Comparison of ENCODE assay signal across 18 mouse cellular contexts in genomic region chr9:66184572-66184971, GRCm38 (mm10). TPM values are rescaled to one million over a fixed set of nuclear protein-coding genes. Genes with fewer than 3 reads are reported as not detected.
DNase-seq lines count a peak whose midpoint lies in the region; ATAC-seq and TF ChIP-seq lines count a peak whose summit lies in the region.
"Had no signal": no experiment of that assay in that cellular context is flagged by ENCODE, and none has a peak within 500 bp of the region (broad histone marks: within the 10 kb centered on the region; RNA-seq: fewer than 3 reads in every experiment).

No protein-coding gene starts in this region.

- no peak for TF ChIP-seq CTCF in small intestine, adult 2 months (IDR thresholded peaks at IDR 0.05; ENCODE audit: extremely low read depth, insufficient read length, insufficient replicate concordance, low read depth, low read length)

- DNase-seq in forebrain, embryonic 10.5 days (ENCODE audit: extremely low spot score, low spot score) = no peak
- DNase-seq in forebrain, embryonic 14.5 days (ENCODE audit: low spot score) = no peak
- DNase-seq in hindbrain, embryonic 10.5 days (ENCODE audit: low spot score) = no peak
- no peak for DNase-seq in limb, embryonic 10.5 days (ENCODE audit: low spot score)
- DNase-seq in thymus, postnatal 36 days = no peak
- no peak for DNase-seq in kidney, postnatal 10 days
- DNase-seq: adrenal gland, adult 8-10 months; cerebellum, adult 9-11 months; kidney, adult 11 months; layer of hippocampus, postnatal 36 days; lung, postnatal 14 days had no signal

- no peaks in the 10 kb centered on the region for H3K9me3 ChIP-seq in forebrain, embryonic 10.5 days
- H3K9me3 ChIP-seq in forebrain, embryonic 14.5 days (replicated peaks; ENCODE audit: control insufficient read depth, low read length) = no peaks in the 10 kb centered on the region
- no peaks in the 10 kb centered on the region for H3K9me3 ChIP-seq in hindbrain, embryonic 10.5 days
- no peaks in the 10 kb centered on the region for H3K9me3 ChIP-seq in hindbrain, embryonic 16.5 days (ENCODE audit: control insufficient read depth, low read length)
- no peaks in the 10 kb centered on the region for H3K9me3 ChIP-seq in limb, embryonic 10.5 days (replicated peaks)
- H3K9me3 ChIP-seq: forebrain, embryonic 13.5 days; hindbrain, embryonic 15.5 days; limb, embryonic 15.5 days; midbrain, embryonic 15.5 days had no signal

- H3K27me3 ChIP-seq in forebrain, embryonic 10.5 days (ENCODE audit: poor library complexity, severe bottlenecking) = no peaks in the 10 kb centered on the region
- H3K27me3 ChIP-seq in forebrain, embryonic 14.5 days (replicated peaks; ENCODE audit: control insufficient read depth, insufficient read depth, low read length) = no peaks in the 10 kb centered on the region
- peaks cover 30% of the 10 kb centered on the region for H3K27me3 ChIP-seq in hindbrain, embryonic 10.5 days (ENCODE audit: insufficient read depth, poor library complexity, severe bottlenecking)
- no peaks in the 10 kb centered on the region for H3K27me3 ChIP-seq in hindbrain, embryonic 16.5 days (replicated peaks; ENCODE audit: control insufficient read depth, insufficient read depth, low read length)
- H3K27me3 ChIP-seq in limb, embryonic 10.5 days (ENCODE audit: low read depth, poor library complexity, severe bottlenecking) = no peaks in the 10 kb centered on the region
- no peaks in the 10 kb centered on the region for H3K27me3 ChIP-seq in small intestine, adult 2 months (ENCODE audit: control insufficient read depth, insufficient read depth, low read length)
- H3K27me3 ChIP-seq: forebrain, embryonic 13.5 days; hindbrain, embryonic 15.5 days; limb, embryonic 15.5 days; midbrain, embryonic 15.5 days had no signal

- H3K36me3 ChIP-seq in forebrain, embryonic 10.5 days (replicated peaks) = no peaks in the 10 kb centered on the region
- H3K36me3 ChIP-seq in forebrain, embryonic 14.5 days (ENCODE audit: control insufficient read depth, insufficient read depth, low read length) = no peaks in the 10 kb centered on the region
- no peaks in the 10 kb centered on the region for H3K36me3 ChIP-seq in hindbrain, embryonic 10.5 days
- no peaks in the 10 kb centered on the region for H3K36me3 ChIP-seq in hindbrain, embryonic 16.5 days (ENCODE audit: control insufficient read depth, insufficient read depth, low read length)
- no peaks in the 10 kb centered on the region for H3K36me3 ChIP-seq in limb, embryonic 10.5 days
- H3K36me3 ChIP-seq in small intestine, adult 2 months (ENCODE audit: control insufficient read depth, insufficient read depth, low read length) = no peaks in the 10 kb centered on the region
- H3K36me3 ChIP-seq: hindbrain, embryonic 15.5 days; limb, embryonic 15.5 days; midbrain, embryonic 15.5 days had no signal

- 62% methylated on average over 5 of the region's 5 CpGs for WGBS in forebrain, embryonic 10.5 days
- 65% methylated on average over 5 of the region's 5 CpGs for WGBS in forebrain, embryonic 14.5 days
- 70% methylated on average over 5 of the region's 5 CpGs for WGBS in hindbrain, embryonic 10.5 days
- WGBS in hindbrain, embryonic 16.5 days = 61% methylated on average over 5 of the region's 5 CpGs
- WGBS in limb, embryonic 10.5 days = 66% methylated on average over 5 of the region's 5 CpGs
- 82% methylated on average over 5 of the region's 5 CpGs for WGBS in small intestine, adult 2 months

- H3K4me2 ChIP-seq in forebrain, embryonic 14.5 days (ENCODE audit: low read length) = no peak overlapping the region
- H3K4me2 ChIP-seq in hindbrain, embryonic 16.5 days (ENCODE audit: low read length) = no peak overlapping the region
- H3K4me2 ChIP-seq: forebrain, embryonic 13.5 days; hindbrain, embryonic 15.5 days; limb, embryonic 15.5 days; midbrain, embryonic 15.5 days had no signal

- TF ChIP-seq POLR2A in small intestine, adult 2 months (IDR thresholded peaks at IDR 0.05; ENCODE audit: low read depth, low read length) = no peak

- peak overlapping the region; percentile 41 for H3K27ac ChIP-seq in forebrain, embryonic 10.5 days
- H3K27ac ChIP-seq in forebrain, embryonic 14.5 days (ENCODE audit: low read depth, low read length) = no peak overlapping the region
- H3K27ac ChIP-seq in hindbrain, embryonic 10.5 days = 0 out of 2 replicates have a peak overlapping the region, but pooled peaks have one; percentile 35
- no peak overlapping the region for H3K27ac ChIP-seq in hindbrain, embryonic 16.5 days (ENCODE audit: low read depth, low read length)
- 0 out of 2 replicates have a peak overlapping the region, but pooled peaks have one; percentile 5 for H3K27ac ChIP-seq in limb, embryonic 10.5 days
- H3K27ac ChIP-seq in small intestine, adult 2 months (ENCODE audit: insufficient read depth, low read depth, low read length) = peak overlapping the region; percentile 71
- H3K27ac ChIP-seq: forebrain, embryonic 13.5 days; hindbrain, embryonic 15.5 days; limb, embryonic 15.5 days; midbrain, embryonic 15.5 days had no signal

- no peak for ATAC-seq in forebrain, embryonic 14.5 days
- no peak for ATAC-seq in hindbrain, embryonic 16.5 days
- ATAC-seq: forebrain, embryonic 13.5 days; midbrain, embryonic 15.5 days had no signal

- peaks cover 48% of the 10 kb centered on the region for H3K4me1 ChIP-seq in forebrain, embryonic 10.5 days
- peaks cover 6% of the 10 kb centered on the region; the same call in 1 of the 2 replicates for H3K4me1 ChIP-seq in forebrain, embryonic 14.5 days (ENCODE audit: control insufficient read depth, insufficient read depth, low read length)
- H3K4me1 ChIP-seq in hindbrain, embryonic 10.5 days (replicated peaks) = peaks cover 44% of the 10 kb centered on the region
- H3K4me1 ChIP-seq in hindbrain, embryonic 16.5 days (ENCODE audit: control insufficient read depth, insufficient read depth, low read depth, low read length) = no peaks in the 10 kb centered on the region
- peaks cover 19% of the 10 kb centered on the region for H3K4me1 ChIP-seq in limb, embryonic 10.5 days
- H3K4me1 ChIP-seq in small intestine, adult 2 months (ENCODE audit: control insufficient read depth, insufficient read depth, insufficient read length, low read length) = peaks cover 28% of the 10 kb centered on the region
- H3K4me1 ChIP-seq: hindbrain, embryonic 15.5 days; limb, embryonic 15.5 days; midbrain, embryonic 15.5 days had no signal

- no peak overlapping the region for H3K9ac ChIP-seq in forebrain, embryonic 14.5 days (ENCODE audit: low read length)
- no peak overlapping the region for H3K9ac ChIP-seq in hindbrain, embryonic 16.5 days (ENCODE audit: low read depth, low read length)
- H3K9ac ChIP-seq: forebrain, embryonic 13.5 days; hindbrain, embryonic 15.5 days; limb, embryonic 15.5 days; midbrain, embryonic 15.5 days had no signal

- H3K4me3 ChIP-seq in forebrain, embryonic 10.5 days = no peak overlapping the region
- no peak overlapping the region for H3K4me3 ChIP-seq in forebrain, embryonic 14.5 days (ENCODE audit: low read depth, low read length)
- no peak overlapping the region for H3K4me3 ChIP-seq in hindbrain, embryonic 10.5 days
- H3K4me3 ChIP-seq in hindbrain, embryonic 16.5 days (ENCODE audit: low read length) = no peak overlapping the region
- H3K4me3 ChIP-seq in limb, embryonic 10.5 days = no peak overlapping the region
- H3K4me3 ChIP-seq in small intestine, adult 2 months (ENCODE audit: low read depth, low read length) = no peak overlapping the region
- H3K4me3 ChIP-seq: forebrain, embryonic 13.5 days; hindbrain, embryonic 15.5 days; limb, embryonic 15.5 days; megakaryocyte, embryonic 14.5 days; midbrain, embryonic 15.5 days had no signal

RNA-seq across cellular contexts. Expression of gene Dapk2, which starts 26.5 kb away (rescaled TPM):
- polyA plus RNA-seq in forebrain, embryonic 10.5 days (2016; fragmentation: Nextera tagmentation; extraction: Ambion mirVana) = 7.6 and 8.9 TPM in 2 replicates
- 2.2 and 2.3 TPM in 2 replicates for polyA plus RNA-seq in forebrain, embryonic 14.5 days (2014; fragmentation: Nextera tagmentation; extraction: Ambion mirVana)
- polyA plus RNA-seq in hindbrain, embryonic 10.5 days (2016; fragmentation: Nextera tagmentation; extraction: Ambion mirVana) = 3.5 and 5.1 TPM in 2 replicates
- polyA plus RNA-seq in hindbrain, embryonic 16.5 days (2015; fragmentation: Nextera tagmentation; extraction: Ambion mirVana) = 0.79 and 0.94 TPM in 2 replicates
- 2.9 and 3.6 TPM in 2 replicates for polyA plus RNA-seq in limb, embryonic 10.5 days (2016; fragmentation: Nextera tagmentation; extraction: Ambion mirVana)
- 5.6 and 8.2 TPM in 2 replicates for polyA plus RNA-seq in small intestine, adult 2 months (2012; rRNA removed)

RNA-seq across cellular contexts. Expression of gene Ciao2a, which starts 58.2 kb away (rescaled TPM):
- 166 and 168 TPM in 2 replicates for polyA plus RNA-seq in forebrain, embryonic 10.5 days (2016; fragmentation: Nextera tagmentation; extraction: Ambion mirVana)
- polyA plus RNA-seq in forebrain, embryonic 14.5 days (2014; fragmentation: Nextera tagmentation; extraction: Ambion mirVana) = 79.8 and 81.2 TPM in 2 replicates
- polyA plus RNA-seq in hindbrain, embryonic 10.5 days (2016; fragmentation: Nextera tagmentation; extraction: Ambion mirVana) = 138 and 149 TPM in 2 replicates
- 64.0 and 69.2 TPM in 2 replicates for polyA plus RNA-seq in hindbrain, embryonic 16.5 days (2015; fragmentation: Nextera tagmentation; extraction: Ambion mirVana)
- 166 and 171 TPM in 2 replicates for polyA plus RNA-seq in limb, embryonic 10.5 days (2016; fragmentation: Nextera tagmentation; extraction: Ambion mirVana)
- 5.1 and 5.3 TPM in 2 replicates for polyA plus RNA-seq in small intestine, adult 2 months (2012; rRNA removed)

RNA-seq across cellular contexts. Expression of gene Snx1, which starts 58.2 kb away (rescaled TPM):
- polyA plus RNA-seq in forebrain, embryonic 10.5 days (2016; fragmentation: Nextera tagmentation; extraction: Ambion mirVana) = 136 and 140 TPM in 2 replicates
- polyA plus RNA-seq in forebrain, embryonic 14.5 days (2014; fragmentation: Nextera tagmentation; extraction: Ambion mirVana) = 111 and 120 TPM in 2 replicates
- 128 and 136 TPM in 2 replicates for polyA plus RNA-seq in hindbrain, embryonic 10.5 days (2016; fragmentation: Nextera tagmentation; extraction: Ambion mirVana)
- 73.5 and 77.2 TPM in 2 replicates for polyA plus RNA-seq in hindbrain, embryonic 16.5 days (2015; fragmentation: Nextera tagmentation; extraction: Ambion mirVana)
- 122 and 126 TPM in 2 replicates for polyA plus RNA-seq in limb, embryonic 10.5 days (2016; fragmentation: Nextera tagmentation; extraction: Ambion mirVana)
- polyA plus RNA-seq in small intestine, adult 2 months (2012; rRNA removed) = 15.1 and 32.2 TPM in 2 replicates

Comparison
In these comparisons a context has a peak if more than half of its experiments do, and no peak if none do; other contexts are left out.
1. H3K27ac ChIP-seq: peak in forebrain, embryonic 10.5 days (single experiment), hindbrain, embryonic 10.5 days (single experiment), limb, embryonic 10.5 days (single experiment) and small intestine, adult 2 months (single experiment); none in forebrain, embryonic 14.5 days (single experiment) and hindbrain, embryonic 16.5 days (single experiment).
2. RNA of gene Ciao2a, which starts 58.2 kb away (polyA plus RNA-seq): 166 to 171 TPM in limb, embryonic 10.5 days, 166 to 168 TPM in forebrain, embryonic 10.5 days, 138 to 149 TPM in hindbrain, embryonic 10.5 days, 79.8 to 81.2 TPM in forebrain, embryonic 14.5 days and 64.0 to 69.2 TPM in hindbrain, embryonic 16.5 days; 5.1 to 5.3 TPM in small intestine, adult 2 months; every median in the first group is over 10 times any median in the second.